Mouse (Mus musculus) heart, postnatal 36 days (tissue): ENCODE measurements around the gene Gm42906. TPM values are rescaled to one million over a fixed set of nuclear protein-coding genes. Genes with fewer than 3 reads are reported as not detected.

Experiments used
- DNase-seq, 2 experiments: peaks; one replicate each; pipeline ENCODE4 v3.0.0; 2021 to 2022
- intact Hi-C: fragments of 180-260 bp; cut with DNase I; formaldehyde crosslinking; loops from one replicate; pipeline ENCODE4 v1.15.1; 2025
- total RNA-seq, 2 experiments: library from RNA; stranded (reverse); gene quantifications; 2 replicates each; pipeline ENCODE4 v1.2.3; 2021

Gm42906 gene
- total RNA-seq, 2 experiments from 2014 or later, result 2.8 to 4.4 TPM

GRCm38 (mm10) chr5:151092886-151093665 is 334.9 kb downstream of the Gm42906 start:
- no peak for DNase-seq
- intact Hi-C loops, result no loop called here

GRCm38 (mm10) chr5:151090996-151091395 is 337.0 kb downstream of the Gm42906 start:
- intact Hi-C loops, result no loop called here
- DNase-seq, result no peak

- no peak for DNase-seq
- intact Hi-C loops, result no loop called here
Measured at GRCm38 (mm10) chr5:151089201-151089600, 338.8 kb downstream of the Gm42906 start.

- intact Hi-C loops, result no loop called here
- no peak for DNase-seq
Measured at GRCm38 (mm10) chr5:151086425-151087202, 341.3 kb downstream of the Gm42906 start.

- DNase-seq, result no peak
- intact Hi-C loops, result no loop called here
Measured at GRCm38 (mm10) chr5:151085749-151086148, 342.2 kb downstream of the Gm42906 start.

GRCm38 (mm10) chr5:151080276-151080675 is 347.7 kb downstream of the Gm42906 start:
- intact Hi-C loops, result no loop called here
- no peak for DNase-seq

GRCm38 (mm10) chr5:151077953-151078352 is 350.0 kb downstream of the Gm42906 start:
- intact Hi-C loops, result no loop called here

GRCm38 (mm10) chr5:151076917-151077316 is 351.0 kb downstream of the Gm42906 start:
- intact Hi-C loops, result no loop called here
- no peak for DNase-seq

More at GRCm38 (mm10) chr5:151077953-151078352, 350.0 kb downstream of the Gm42906 start:
- DNase-seq, result no peak

- intact Hi-C loops, result no loop called here
- DNase-seq, result no peak
Measured at GRCm38 (mm10) chr5:151074282-151074681, 353.7 kb downstream of the Gm42906 start.

GRCm38 (mm10) chr5:151071430-151071829 is 356.5 kb downstream of the Gm42906 start:
- no peak for DNase-seq
- intact Hi-C loops, result no loop called here

- intact Hi-C loops, result no loop called here
- no peak for DNase-seq
Measured at GRCm38 (mm10) chr5:151070896-151071295, 357.1 kb downstream of the Gm42906 start.

GRCm38 (mm10) chr5:151069569-151069968 is 358.4 kb downstream of the Gm42906 start:
- intact Hi-C loops, result loop anchor here (5.0 kb wide), 1 partner anchor 73 kb away; no protein-coding TSS in a partner anchor
- no peak for DNase-seq

GRCm38 (mm10) chr5:151066016-151066415 is 361.9 kb downstream of the Gm42906 start:
- DNase-seq, result no peak
- intact Hi-C loops, result loop anchor here (5.0 kb wide), 1 partner anchor 76 kb away; no protein-coding TSS in a partner anchor

GRCm38 (mm10) chr5:151065228-151065627 is 362.7 kb downstream of the Gm42906 start:
- no peak for DNase-seq
- intact Hi-C loops, result loop anchor here (5.0 kb wide), 1 partner anchor 77 kb away; no protein-coding TSS in a partner anchor

GRCm38 (mm10) chr5:151061942-151062341 is 366.0 kb downstream of the Gm42906 start:
- intact Hi-C loops, result no loop called here

GRCm38 (mm10) chr5:151060476-151060875 is 367.5 kb downstream of the Gm42906 start:
- no peak for DNase-seq
- intact Hi-C loops, result no loop called here

More at GRCm38 (mm10) chr5:151061942-151062341, 366.0 kb downstream of the Gm42906 start:
- DNase-seq, result no peak

- intact Hi-C loops, result loop anchor here (5.0 kb wide), 3 partner anchors 188 to 308 kb away; no protein-coding TSS in a partner anchor
- no peak for DNase-seq
Measured at GRCm38 (mm10) chr5:151059772-151060171, 368.2 kb downstream of the Gm42906 start.

- intact Hi-C loops, result loop anchor here (5.0 kb wide), 3 partner anchors 188 to 308 kb away; no protein-coding TSS in a partner anchor
- DNase-seq, result no peak
Measured at GRCm38 (mm10) chr5:151059352-151059751, 368.6 kb downstream of the Gm42906 start.

- no peak for DNase-seq
- intact Hi-C loops, result loop anchor here (2.0 to 5.0 kb wide), 4 partner anchors 123 to 310 kb away; no protein-coding TSS in a partner anchor
Measured at GRCm38 (mm10) chr5:151057716-151058115, 370.2 kb downstream of the Gm42906 start.

- intact Hi-C loops, result loop anchor here (2.0 to 5.0 kb wide), 4 partner anchors 124 to 310 kb away; no protein-coding TSS in a partner anchor
- peak in 1 of 2 experiments; percentile 42 for DNase-seq
Measured at GRCm38 (mm10) chr5:151056920-151057294, 371.1 kb downstream of the Gm42906 start.
